Mouse (Mus musculus): ENCODE results near the gene Cd83.

GRCm38 (mm10) chr13:43837812-43838211 is 53.2 kb downstream of the Cd83 start:
- no peak for TF ChIP-seq CTCF (IDR thresholded peaks at IDR 0.05)
- TF ChIP-seq EP300 (IDR thresholded peaks at IDR 0.05): no peak
